Mouse (Mus musculus) urinary bladder, postnatal 10 days (tissue): Measurements from ENCODE around the gene Car6.

Experiments used
- DNase-seq: peaks from one replicate; pipeline ENCODE4 v3.0.0; 2022; ENCODE audit warnings: low spot score

Car6 gene

DNA sequence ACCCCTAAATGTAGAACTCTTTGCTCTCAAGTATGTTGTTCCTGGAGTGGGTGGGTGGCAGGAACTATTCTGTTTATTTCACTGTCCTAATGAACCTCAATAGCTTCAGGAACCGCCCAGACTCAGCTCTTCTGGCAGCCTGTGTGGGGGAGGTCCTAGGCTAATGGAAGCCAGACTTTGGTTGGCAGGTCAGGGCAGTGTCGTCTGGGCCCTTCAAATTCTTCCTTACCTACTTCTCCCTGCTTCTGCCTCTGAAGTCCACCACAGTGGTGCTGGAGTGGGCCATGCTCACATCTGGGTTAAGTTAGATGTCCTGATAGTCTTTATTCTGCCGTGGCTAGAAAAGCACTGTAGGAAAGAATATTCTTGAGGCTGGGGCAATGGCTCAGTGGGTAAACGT is 23.0 kb downstream of the Car6 start:
- DNase-seq = no peak

DNA sequence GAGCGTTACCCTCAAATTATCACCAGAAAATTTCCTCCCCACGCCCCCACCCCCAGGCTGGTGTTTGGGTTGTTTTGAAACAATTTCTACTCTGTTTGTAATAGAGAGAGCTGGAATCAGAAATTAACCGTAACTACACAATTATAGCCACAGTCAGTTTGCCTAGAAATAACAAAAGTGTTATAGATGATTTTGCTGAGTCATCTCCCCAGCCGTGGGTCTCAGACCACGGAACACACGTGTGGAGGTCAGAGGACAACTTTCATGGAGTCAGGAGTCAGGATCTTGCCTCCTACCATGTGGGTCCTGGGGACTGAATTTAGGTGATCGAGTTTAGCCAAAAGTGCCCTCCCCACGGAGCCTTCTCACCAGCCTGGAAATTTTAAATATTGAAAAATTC is 24.0 kb downstream of the Car6 start:
- DNase-seq = no peak

DNA sequence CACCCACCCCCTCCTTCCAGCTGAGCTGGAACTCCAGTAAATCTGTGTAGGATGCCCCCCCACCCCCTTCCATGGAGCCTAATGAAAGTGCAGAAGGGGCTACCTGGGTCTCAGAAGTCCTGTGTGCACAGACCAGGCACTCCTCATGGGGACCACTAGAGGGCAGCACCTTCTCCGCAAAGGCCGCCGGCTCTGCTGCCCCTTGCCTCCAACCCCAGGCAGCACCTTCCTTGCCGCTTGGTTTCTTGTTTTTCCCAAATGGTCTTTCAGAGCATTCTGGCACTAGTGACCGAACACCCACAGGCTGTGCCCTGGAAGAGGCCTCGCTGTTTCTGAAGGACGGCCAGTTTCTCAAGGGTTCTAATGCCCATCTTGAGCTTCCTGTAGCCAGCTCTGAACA is 24.6 kb downstream of the Car6 start:
- no peak for DNase-seq

DNA sequence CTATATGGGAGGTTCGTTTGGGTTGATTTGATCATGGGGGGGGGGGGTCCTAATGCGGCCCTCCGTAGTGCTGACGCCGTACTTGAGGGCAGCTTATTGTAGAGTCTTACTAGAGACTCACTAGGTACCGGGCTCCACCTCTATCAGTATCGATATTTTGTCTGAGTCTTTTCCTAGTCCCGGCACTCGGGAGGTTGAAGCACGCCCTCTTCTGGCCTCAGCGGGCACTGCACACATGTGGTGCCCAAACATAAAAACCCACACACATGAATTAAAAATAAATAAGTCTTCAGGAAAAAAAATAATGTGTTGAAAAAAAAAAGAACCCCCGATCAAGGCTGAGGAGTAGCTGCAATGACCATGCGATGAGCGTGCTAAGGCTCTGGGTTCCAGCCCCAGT is 27.1 kb downstream of the Car6 start:
- DNase-seq = no peak

DNA sequence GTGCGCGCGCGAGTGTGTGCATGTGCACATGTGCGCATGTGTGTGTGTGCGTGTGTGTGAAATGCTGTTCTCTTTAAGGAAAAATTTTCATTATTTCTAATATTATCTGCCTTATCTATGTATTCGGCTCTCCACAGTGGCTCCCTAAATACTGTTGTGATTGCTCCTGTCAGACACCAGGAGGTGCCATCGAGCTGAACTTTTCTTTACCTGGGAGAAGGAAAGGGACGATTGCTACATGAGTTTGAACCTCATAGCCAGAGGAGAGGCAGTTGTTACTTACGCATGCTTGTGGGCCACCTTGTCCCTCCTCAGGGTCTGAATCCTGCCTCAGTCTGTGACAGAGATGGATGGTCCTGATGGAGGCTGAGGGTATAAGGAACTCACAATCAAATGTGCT is 27.9 kb downstream of the Car6 start:
- no peak for DNase-seq

DNA sequence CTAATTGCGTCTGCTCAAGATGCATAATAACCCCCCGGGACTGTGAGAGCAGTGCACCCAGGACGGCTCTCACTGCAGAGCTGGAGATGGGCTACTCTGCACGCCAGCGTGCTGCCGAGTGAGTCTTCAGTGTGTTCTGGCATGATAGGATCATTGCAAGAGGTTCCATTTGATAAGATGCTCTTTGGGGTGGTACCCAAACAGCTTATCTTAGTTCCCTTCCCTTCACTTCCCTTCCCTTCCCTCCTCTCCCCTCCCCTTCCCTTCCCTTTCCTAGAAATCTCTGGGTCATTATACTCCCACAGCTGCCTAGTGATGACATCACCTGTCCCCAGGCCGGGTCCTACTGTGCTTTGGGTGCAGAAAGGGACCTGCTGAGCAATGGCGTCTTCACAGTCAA is 29.0 kb downstream of the Car6 start:
- DNase-seq = no peak

DNA sequence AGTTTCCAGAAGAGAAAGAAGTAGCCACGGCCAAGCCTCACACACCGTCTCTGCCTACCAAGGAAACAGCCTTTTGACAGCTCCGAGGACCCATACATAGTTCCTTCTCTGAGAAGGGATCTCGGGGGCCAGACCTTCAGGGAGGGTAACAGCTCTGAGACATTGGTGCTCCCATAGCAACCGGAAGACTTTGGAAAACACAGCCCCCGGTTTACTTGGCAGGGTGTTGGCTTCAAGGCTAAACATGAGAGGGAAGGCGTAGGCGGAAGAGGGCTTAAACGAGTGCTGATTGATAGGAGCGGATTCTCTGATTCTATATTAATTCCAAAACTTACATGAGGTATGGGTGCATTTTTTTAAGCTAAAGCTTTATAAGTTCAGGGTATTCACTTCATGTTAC is 32.7 kb downstream of the Car6 start:
- no peak for DNase-seq

DNA sequence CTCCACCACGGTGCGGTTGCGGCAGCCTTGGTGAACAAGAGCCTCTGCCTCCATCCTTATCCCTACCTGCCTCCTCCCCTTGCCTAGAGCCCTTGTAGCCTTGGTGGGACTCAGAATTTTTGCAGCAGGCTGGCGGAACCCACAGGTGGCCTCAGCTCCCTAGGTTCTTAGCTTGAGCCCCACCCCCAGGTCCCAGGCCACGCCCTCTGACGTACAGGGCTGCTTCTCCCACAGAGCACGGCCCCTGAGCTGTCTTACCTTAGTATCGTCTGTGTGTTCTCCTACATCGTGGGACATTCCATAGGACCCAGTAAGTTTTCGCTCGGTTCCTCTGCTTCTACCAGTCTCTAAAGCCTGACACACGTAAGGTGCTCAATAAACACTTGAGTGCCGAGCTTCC is 36.3 kb downstream of the Car6 start:
- DNase-seq = no peak

DNA sequence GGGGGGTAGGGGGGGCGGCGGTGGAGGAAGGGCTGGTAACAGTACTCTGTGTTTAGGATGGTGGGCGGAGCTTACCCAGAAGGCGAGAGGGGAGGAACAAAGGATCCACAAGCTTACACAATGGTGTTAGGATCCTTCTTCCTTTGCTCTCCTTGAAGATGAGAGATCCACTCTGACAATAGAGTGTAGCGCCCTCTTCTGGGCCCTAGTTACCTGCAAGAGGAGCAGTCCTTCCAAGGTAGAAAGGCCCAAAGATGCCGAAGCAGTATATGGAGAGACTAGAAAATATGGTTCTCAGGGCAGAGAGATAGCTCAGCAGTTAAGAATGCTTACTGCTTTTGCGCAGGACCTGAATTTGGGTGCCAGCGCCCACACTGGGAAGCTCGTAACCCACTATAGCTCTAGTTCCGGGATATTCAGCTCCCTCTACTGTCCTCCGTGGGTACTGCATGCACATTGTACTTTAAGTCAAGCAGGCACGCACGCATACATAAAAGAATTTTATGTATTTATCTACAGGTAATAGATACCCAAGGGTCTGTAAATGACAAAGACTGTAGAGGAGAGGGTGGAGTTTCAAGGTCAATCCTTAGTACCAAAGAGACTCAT is 38.5 kb downstream of the Car6 start:
- no peak for DNase-seq

DNA sequence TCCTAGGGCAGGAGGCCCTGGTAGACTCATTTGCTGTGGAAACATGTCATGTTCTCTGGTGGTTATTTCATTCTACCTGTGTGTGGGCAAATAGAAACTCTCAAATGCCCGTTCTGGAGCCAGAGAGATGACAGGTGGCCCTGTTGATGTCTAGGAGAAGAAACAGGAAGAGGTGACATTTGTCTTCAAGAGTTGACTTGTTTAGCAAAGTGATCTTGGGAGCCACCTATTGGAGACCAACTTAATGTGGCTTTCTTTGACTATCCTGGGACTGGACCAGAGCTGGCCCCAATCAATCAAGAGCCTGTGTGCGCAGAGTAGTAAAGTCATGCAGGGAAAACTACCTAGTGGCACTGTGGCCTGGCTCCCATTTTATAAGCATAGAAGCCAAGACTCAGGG is 41.7 kb downstream of the Car6 start:
- DNase-seq = no peak

DNA sequence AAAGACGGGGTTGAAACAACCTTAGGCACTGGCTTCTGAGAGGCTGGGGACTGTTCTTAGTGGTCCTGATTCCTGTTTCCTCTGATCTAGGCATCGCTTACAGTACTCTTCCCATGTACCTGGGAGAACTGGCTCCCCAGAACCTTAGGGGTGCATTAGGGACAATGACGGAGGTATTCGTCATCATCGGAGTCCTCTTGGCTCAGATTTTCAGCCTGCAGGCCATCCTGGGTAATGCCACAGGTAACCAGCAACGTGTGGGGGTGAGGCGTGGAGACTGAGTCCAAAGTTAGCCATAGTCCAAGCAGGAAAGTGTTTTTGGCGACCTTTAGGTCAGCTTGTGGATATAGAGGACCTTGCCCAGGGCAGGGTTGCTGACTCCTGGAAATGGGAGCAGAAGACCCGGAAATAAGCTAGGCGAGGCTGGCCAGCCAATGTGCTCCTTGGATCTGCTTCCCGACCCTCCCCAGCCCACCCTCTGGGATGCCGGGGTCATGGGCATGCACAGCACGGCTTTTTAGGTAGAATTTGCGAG is 43.7 kb downstream of the Car6 start:
- no peak for DNase-seq

DNA sequence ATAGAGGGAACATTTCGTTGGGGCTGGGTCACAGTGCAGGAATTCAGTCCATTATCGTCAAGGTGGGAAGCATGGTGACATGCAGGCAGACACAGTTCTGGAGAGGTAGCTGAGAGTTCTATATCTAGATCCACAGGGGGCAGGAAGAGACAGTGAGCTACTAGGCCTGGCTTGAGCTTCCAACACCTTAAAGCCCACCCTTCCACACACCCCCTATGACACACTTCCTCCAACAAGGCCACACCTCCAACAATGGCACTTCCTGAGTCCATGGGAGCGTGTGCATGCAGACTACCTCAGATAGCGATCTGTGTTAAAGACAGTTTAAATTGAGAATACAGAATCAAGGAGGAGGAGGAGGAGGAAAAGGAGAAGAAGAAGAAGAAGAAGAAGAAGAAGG is 45.4 kb downstream of the Car6 start:
- no peak for DNase-seq

DNA sequence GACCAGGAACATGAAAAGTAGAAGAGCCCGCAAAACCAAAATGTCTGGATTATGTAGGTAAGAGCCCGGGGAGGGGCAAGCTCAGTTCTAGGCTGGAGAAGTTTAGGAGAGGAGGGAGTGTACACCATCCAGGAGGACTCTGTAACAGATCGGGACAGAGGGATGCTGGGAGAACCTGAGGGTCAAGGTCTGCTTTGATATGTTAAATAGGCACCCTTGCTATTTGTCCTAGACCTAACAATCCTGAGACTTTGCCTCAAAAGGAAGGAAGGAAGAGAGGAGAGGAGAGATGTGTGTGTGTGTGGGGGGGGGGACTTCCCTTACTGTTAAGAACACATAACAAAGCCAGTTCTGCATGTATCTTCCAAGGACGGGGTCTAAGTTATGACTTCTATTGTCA is 45.8 kb downstream of the Car6 start:
- DNase-seq = no peak

DNA sequence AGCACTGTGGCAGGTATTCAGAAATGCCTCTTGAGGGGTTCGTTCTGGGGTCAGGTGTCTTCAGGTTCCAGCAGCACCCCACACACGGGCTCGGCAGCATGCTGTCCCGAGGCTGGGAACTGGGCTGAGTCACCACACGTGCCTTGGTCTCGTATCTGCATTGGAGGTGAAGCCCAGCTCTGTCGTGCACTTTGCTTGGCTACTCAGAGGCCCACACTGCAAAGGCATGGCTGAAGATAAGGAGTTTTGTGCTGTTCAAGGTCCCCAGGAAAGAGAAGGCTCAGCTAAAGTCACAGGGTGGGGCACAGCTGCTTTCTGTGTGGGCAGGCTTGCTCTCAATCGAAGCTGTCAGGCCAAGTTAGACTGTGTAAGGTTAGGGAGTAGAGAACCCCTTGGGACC is 48.6 kb downstream of the Car6 start:
- no peak for DNase-seq

DNA sequence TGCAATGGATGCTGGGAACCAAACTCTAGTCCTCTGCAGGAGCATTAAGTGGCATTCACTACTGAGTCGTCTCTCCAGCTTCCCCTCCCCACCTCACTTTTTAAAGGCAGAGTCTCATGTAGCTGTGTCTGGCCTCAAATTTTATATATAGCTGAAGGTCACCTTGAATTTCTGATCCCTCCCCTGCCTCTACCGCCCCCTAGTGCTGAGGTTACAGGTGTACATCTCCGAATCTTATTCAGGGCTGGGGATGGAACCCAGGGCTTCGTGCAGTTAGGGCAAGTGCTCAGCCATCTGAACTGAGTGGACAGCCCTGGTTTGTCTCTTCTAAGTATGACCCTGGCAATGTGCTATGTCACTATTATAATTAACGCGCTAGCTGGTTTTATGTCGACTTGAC is 50.1 kb downstream of the Car6 start:
- no peak for DNase-seq

DNA sequence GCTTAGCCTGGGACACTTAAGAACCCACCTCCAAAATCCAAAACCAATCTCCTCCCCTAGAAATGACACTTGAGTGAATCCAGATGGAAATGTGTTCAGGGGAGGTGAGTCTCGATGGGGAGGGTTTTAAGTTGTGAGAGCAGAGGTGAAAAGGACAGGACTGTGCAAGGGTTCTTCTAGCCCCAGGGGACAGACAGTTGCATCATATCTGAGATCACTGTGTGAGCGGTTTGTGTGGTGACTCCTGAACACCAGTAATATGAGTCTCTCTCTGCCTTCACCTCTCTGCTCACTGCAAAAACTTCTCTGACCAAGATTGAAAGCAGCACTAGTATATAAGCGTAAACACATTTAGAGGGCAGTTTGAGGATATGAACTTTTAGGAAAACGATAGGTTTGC is 54.8 kb downstream of the Car6 start:
- DNase-seq = no peak

DNA sequence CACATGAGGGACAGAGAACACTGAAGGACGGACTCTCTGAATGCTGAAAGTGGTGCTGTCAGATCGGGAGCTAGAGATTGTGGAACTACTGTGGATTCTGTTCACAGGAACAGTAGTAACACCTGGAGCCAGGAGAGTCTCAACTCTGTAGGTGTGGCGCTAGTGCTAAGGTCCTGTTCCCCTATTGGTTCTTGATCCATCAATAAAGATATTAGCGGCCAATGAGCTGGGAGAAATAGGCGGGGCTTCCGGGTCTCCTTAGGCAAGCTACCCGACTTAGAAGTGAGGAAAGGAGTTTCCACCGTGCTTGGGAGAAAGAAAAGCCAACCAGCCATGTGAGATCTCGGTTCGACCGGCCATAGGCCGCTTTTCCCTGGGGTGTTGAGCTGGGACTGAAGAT is 56.9 kb downstream of the Car6 start:
- DNase-seq = no peak

DNA sequence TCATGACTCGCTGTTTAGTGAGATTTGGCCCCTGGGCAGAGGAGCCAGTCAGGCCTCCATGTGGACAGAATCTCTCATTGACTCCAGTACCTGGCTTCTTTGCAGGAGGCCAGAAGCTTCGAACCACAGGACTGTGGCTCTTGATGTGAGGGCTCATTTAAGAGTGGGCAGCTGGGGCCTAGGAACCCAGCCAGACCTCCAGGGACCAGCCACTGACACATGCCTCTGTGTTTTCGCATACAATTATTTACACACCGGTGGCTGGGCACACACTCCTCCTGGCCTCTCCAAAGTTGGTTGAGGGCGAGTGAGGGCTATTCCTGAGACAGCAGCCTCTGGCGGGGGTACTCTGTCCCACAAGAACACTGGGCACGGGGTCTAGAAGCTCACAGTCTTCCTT is 60.8 kb downstream of the Car6 start:
- DNase-seq = no peak

DNA sequence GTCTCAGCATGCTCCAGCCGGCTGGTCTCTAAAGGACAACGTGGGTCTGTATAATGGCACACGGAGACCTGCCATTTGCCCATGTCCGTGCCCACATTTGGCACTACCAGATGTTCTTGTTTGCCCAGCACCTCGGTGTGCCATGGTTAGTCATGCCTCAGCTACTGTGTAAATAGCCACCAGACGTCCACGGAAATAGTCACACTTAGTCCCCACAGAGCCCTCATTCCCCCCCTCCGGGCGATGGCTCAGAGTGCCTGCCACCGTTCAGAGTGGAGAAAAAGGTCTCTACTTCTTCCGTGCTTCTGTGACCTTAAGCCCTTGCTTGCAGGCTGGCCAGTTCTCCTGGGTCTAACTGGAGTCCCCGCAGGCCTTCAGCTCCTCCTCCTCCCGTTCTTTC is 62.0 kb downstream of the Car6 start:
- DNase-seq = no peak

DNA sequence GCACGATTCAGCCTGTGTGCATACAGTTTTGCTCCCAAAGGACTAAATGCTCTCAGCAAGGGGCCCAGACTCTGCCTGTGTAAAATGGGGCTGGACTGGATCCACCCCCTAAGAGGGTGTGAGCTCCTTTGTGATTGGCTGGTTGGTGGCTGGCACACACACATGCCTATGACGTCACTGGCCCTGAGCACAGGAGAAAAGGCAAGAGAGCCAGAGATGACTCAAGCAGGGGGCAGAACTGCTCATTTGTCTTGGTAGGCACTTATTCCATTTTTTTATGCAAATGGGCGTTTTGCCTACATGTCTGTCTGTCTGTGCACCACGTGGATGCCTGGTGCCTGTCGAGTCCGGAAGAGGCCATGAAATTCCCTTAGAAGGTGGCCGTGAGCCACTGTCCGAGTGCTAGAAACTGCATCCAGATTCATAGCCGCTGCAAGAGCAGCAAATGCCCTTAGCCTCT is 63.0 kb downstream of the Car6 start:
- no peak for DNase-seq

DNA sequence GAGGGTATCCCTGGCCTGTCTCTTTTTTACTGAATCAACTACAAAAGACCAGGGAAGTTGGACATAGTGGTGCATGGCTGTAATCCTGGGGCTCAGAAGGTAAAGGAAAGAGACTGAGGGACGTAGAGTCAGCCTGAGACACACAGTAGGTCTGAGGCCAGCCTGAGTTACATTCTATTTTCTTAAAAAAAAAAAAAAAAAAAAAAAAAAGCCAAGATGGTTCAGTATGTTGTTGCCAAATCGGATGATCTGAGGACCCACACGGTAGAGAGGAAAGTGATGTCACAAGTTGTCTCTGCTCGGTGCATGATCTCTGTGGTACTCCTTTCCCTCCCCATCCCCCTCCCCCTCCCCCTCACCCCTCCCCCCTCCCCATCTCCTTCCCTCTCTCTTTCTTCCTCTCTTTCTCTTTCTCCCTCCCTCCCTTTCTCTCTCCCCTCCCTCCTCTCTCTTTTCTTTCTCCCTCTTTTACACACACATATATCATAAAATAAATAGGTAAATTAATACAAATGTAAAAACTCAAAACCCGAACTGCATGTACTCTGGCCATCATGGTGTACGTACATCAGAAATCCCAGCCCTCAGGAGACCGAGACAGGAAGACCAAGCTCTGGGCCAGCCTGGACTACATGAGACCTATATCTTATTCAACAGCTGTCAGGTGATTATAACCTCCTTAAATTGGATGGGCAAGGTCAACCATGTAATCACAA is 63.6 kb downstream of the Car6 start:
- no peak for DNase-seq
